Mouse (Mus musculus) left cerebral cortex, postnatal 4 days (tissue): ENCODE measurements around the gene 9230112D13Rik. TPM values are rescaled to one million over a fixed set of nuclear protein-coding genes. Genes with fewer than 3 reads are reported as not detected.
A peak's percentile ranks its signal among the peaks of the same experiment; 100 is the strongest.

Experiments
- DNase-seq: peaks from one replicate; pipeline ENCODE4 v3.0.0-alpha.2; 2022
- intact Hi-C: fragments of 180-260 bp; cut with DNase I; formaldehyde crosslinking; loops from one replicate; pipeline ENCODE4 v1.15.1; 2025
- total RNA-seq, 2 experiments: library from RNA; stranded (reverse); gene quantifications; 2 replicates each; pipeline ENCODE4 v1.2.3; 2021

9230112D13Rik gene
- total RNA-seq, 2 experiments from 2014 or later: not detected

- DNase-seq: peak; percentile 41
- intact Hi-C loops: loop anchor here (5.0 kb wide), 1 partner anchor 45 kb away; no protein-coding TSS in a partner anchor
These were observed 20.7 kb downstream of the 9230112D13Rik start for GRCm38 (mm10) chr14:34501804-34502474.

GRCm38 (mm10) chr14:34501447-34501803 lies 21.2 kb downstream of the 9230112D13Rik start:
- intact Hi-C loops: loop anchor here (5.0 kb wide), 1 partner anchor 46 kb away; no protein-coding TSS in a partner anchor
- DNase-seq: no peak

- no peak for DNase-seq
These were observed 22.3 kb downstream of the 9230112D13Rik start for GRCm38 (mm10) chr14:34500309-34500708.

GRCm38 (mm10) chr14:34499664-34500063 lies 22.9 kb downstream of the 9230112D13Rik start:
- DNase-seq: no peak
- intact Hi-C loops: loop anchor here (5.0 kb wide), 1 partner anchor 48 kb away; no protein-coding TSS in a partner anchor

More at GRCm38 (mm10) chr14:34500309-34500708, 22.3 kb downstream of the 9230112D13Rik start:
- intact Hi-C loops: loop anchor here (5.0 kb wide), 1 partner anchor 47 kb away; no protein-coding TSS in a partner anchor

GRCm38 (mm10) chr14:34497346-34497745 lies 25.3 kb downstream of the 9230112D13Rik start:
- DNase-seq: no peak
- intact Hi-C loops: no loop called here

GRCm38 (mm10) chr14:34493682-34494081 lies 28.9 kb downstream of the 9230112D13Rik start:
- intact Hi-C loops: no loop called here
- no peak for DNase-seq

GRCm38 (mm10) chr14:34492688-34493087 lies 29.9 kb downstream of the 9230112D13Rik start:
- intact Hi-C loops: no loop called here
- no peak for DNase-seq

GRCm38 (mm10) chr14:34490965-34491364 lies 31.6 kb downstream of the 9230112D13Rik start:
- intact Hi-C loops: no loop called here
- DNase-seq: no peak

- DNase-seq: no peak
- intact Hi-C loops: no loop called here
These were observed 32.7 kb downstream of the 9230112D13Rik start for GRCm38 (mm10) chr14:34489928-34490327.

- intact Hi-C loops: no loop called here
These were observed 36.4 kb downstream of the 9230112D13Rik start for GRCm38 (mm10) chr14:34486169-34486568.

GRCm38 (mm10) chr14:34483469-34484341 lies 38.9 kb downstream of the 9230112D13Rik start:
- intact Hi-C loops: no loop called here
- DNase-seq: no peak

More at GRCm38 (mm10) chr14:34486169-34486568, 36.4 kb downstream of the 9230112D13Rik start:
- no peak for DNase-seq

- intact Hi-C loops: no loop called here
- DNase-seq: no peak
These were observed 51.0 kb downstream of the 9230112D13Rik start for GRCm38 (mm10) chr14:34471591-34471990.

GRCm38 (mm10) chr14:34466291-34466690 lies 56.3 kb downstream of the 9230112D13Rik start:
- no peak for DNase-seq
- intact Hi-C loops: no loop called here

Other genes starting within 250 kb of the 9230112D13Rik start
- 10 to 100 TPM in 1 of 2 experiments, 1 to 10 TPM in 1; 9.4 to 11.0 TPM for gene Shld2, start 212.3 kb downstream of the 9230112D13Rik start, total RNA-seq
- 100 to 1,000 TPM; 299 TPM for gene Glud1, start 212.1 kb downstream of the 9230112D13Rik start, total RNA-seq
- gene Fam25c, start 167.4 kb downstream of the 9230112D13Rik start, total RNA-seq: 1 to 10 TPM in 1 of 2 experiments, not detected in 1; 1.0 TPM
- gene Sncg, start 148.0 kb downstream of the 9230112D13Rik start, total RNA-seq: 1 to 10 TPM in 1 of 2 experiments, not detected in 1; 1.6 TPM
- gene Mmrn2, start 147.3 kb downstream of the 9230112D13Rik start, total RNA-seq: 1 to 10 TPM; 3.6 to 4.0 TPM
- 10 to 100 TPM; 37.9 to 47.0 TPM for gene Bmpr1a, start 19.5 kb downstream of the 9230112D13Rik start, total RNA-seq
- gene Ldb3, start 65.9 kb upstream of the 9230112D13Rik start, total RNA-seq: 1 to 10 TPM; 1.5 to 1.7 TPM
- gene Opn4, start 77.3 kb upstream of the 9230112D13Rik start, total RNA-seq: not detected
- 10 to 100 TPM; 34.4 to 38.7 TPM for gene Wapl, start 151.1 kb upstream of the 9230112D13Rik start, total RNA-seq